Mouse (Mus musculus): ENCODE measurements at regions not wholly inside any gene's neighbourhood (a gene's known extent, or its start where the extent isn't known, plus 50 kb on each side); places are given as distances from the start of the nearest gene placed in this dataset.

- intact Hi-C loops (cut with DNase I), result no loop called here
- DNase-seq (ENCODE audit: low spot score in 2 of 2), result no peak
Observed at GRCm38 (mm10) chr8:26921531-26922177, 55.5 kb upstream of the Zfp703 start.

- DNase-seq (ENCODE audit: low spot score in 2 of 2), result no peak
- intact Hi-C loops (cut with DNase I), result no loop called here
Observed at GRCm38 (mm10) chr8:26922178-26922540, 55.0 kb upstream of the Zfp703 start.

GRCm38 (mm10) chr8:26923166-26923565, 54.0 kb upstream of the Zfp703 start:
- no peak for DNase-seq (ENCODE audit: low spot score in 2 of 2)
- intact Hi-C loops (cut with DNase I), result no loop called here

All from left cerebral cortex, postnatal 36 days (tissue).